Comparison of ENCODE assay signal across 23 mouse cellular contexts in the genomic region with DNA sequence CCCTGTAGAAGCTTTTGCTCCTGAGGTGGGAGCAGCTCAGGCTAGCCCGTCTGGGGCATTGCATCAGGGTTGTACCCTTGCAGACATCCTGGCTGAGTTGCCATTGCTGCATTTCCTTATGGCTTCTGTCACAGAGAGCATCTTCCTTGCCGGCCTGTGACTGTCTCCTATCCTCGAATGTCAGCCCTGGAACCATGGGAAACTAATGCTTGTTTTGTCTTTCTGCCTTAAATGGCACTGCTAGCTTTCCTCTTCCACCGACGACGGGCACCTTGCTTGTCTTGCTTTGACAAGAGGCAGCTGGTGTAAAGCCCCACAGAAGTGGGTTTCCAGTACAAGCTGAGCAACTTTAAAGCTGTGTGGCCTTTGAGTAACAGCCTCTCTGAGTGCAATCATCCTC.
A peak's percentile ranks its signal among the peaks of the same experiment; 100 is the strongest.
DNase-seq lines count a peak whose midpoint lies in the region; ATAC-seq and TF ChIP-seq lines count a peak whose summit lies in the region.
"Had no signal": no experiment of that assay in that cellular context is flagged by ENCODE, and none has a peak within 500 bp of the region (broad histone marks: within the 10 kb centered on the region; RNA-seq: fewer than 3 reads in every experiment).

No protein-coding gene starts in this region.

- no peak overlapping the region for H3K4me3 ChIP-seq in hindbrain, embryonic 11.5 days (ENCODE audit: low read depth, low read length)
- no peak overlapping the region for H3K4me3 ChIP-seq in hindbrain, postnatal 0 days (ENCODE audit: low read length)
- H3K4me3 ChIP-seq in lung, postnatal 0 days (ENCODE audit: low read depth, low read length), result no peak overlapping the region
- H3K4me3 ChIP-seq in limb, embryonic 15.5 days, result no peak overlapping the region
- H3K4me3 ChIP-seq: heart, adult 2 months; layer of hippocampus, adult 2 months; left cerebral cortex, adult 2 months had no signal

- peak; percentile 13 for DNase-seq in adrenal gland, adult 2 months
- DNase-seq in adrenal gland, postnatal 25 days, result no peak
- peak; percentile 14 for DNase-seq in hindbrain, embryonic 11.5 days (ENCODE audit: low spot score)
- DNase-seq in hindbrain, postnatal 0 days (ENCODE audit: low spot score), result no peak
- DNase-seq in lung, postnatal 0 days (ENCODE audit: low spot score), result peak; percentile 3
- DNase-seq in lung, postnatal 36 days, result no peak
- no peak for DNase-seq in cerebellum, postnatal 14 days
- DNase-seq: cerebellum, adult 11-12 months; cerebellum, adult 9-11 months; kidney, adult 2 months; kidney, postnatal 36 days; liver, embryonic 13.5 days; lung, postnatal 14 days; right cerebral cortex, postnatal 14 days; thymus, postnatal 4 days had no signal

- peaks cover 28% of the 10 kb centered on the region for H3K4me1 ChIP-seq in hindbrain, embryonic 11.5 days (replicated peaks; ENCODE audit: control insufficient read depth, insufficient read depth, low read length)
- no peaks in the 10 kb centered on the region for H3K4me1 ChIP-seq in hindbrain, postnatal 0 days (ENCODE audit: insufficient read depth, low read length)
- H3K4me1 ChIP-seq in lung, postnatal 0 days (ENCODE audit: insufficient read depth, low read depth, low read length), result peaks cover 4% of the 10 kb centered on the region; the same call in 1 of the 2 replicates
- peaks cover 43% of the 10 kb centered on the region for H3K4me1 ChIP-seq in limb, embryonic 15.5 days

- no peak for ATAC-seq in hindbrain, embryonic 11.5 days (ENCODE audit: low FRiP score)
- ATAC-seq in hindbrain, postnatal 0 days, result no peak
- no peak for ATAC-seq in lung, postnatal 0 days
- ATAC-seq in limb, embryonic 15.5 days (ENCODE audit: insufficient number of reproducible peaks, low FRiP score, low TSS enrichment, low read depth), result no peak
- ATAC-seq: forebrain, embryonic 14.5 days; intestine, embryonic 15.5 days had no signal

- no peak for TF ChIP-seq EP300 in lung, postnatal 0 days (IDR thresholded peaks at IDR 0.05)

- H3K36me3 ChIP-seq in hindbrain, embryonic 11.5 days (ENCODE audit: control insufficient read depth, insufficient read depth, low read length), result no peaks in the 10 kb centered on the region
- no peaks in the 10 kb centered on the region for H3K36me3 ChIP-seq in hindbrain, postnatal 0 days (ENCODE audit: insufficient read depth, low read length)
- H3K36me3 ChIP-seq in lung, postnatal 0 days (ENCODE audit: insufficient read depth, low read length), result no peaks in the 10 kb centered on the region
- H3K36me3 ChIP-seq in limb, embryonic 15.5 days, result no peaks in the 10 kb centered on the region
- H3K36me3 ChIP-seq: hindbrain, embryonic 15.5 days; intestine, embryonic 15.5 days; liver, embryonic 13.5 days; neural tube, embryonic 13.5 days had no signal

- no peak overlapping the region for H3K4me2 ChIP-seq in hindbrain, embryonic 11.5 days (replicated peaks; ENCODE audit: low read depth, low read length)
- no peak overlapping the region for H3K4me2 ChIP-seq in hindbrain, postnatal 0 days (ENCODE audit: low read depth, low read length)
- no peak overlapping the region for H3K4me2 ChIP-seq in lung, postnatal 0 days (replicated peaks; ENCODE audit: low read depth, low read length)
- H3K4me2 ChIP-seq in limb, embryonic 15.5 days, result 0 out of 2 replicates have a peak overlapping the region, but pooled peaks have one; percentile 65

- TF ChIP-seq CTCF in hindbrain, postnatal 0 days (IDR thresholded peaks at IDR 0.05; ENCODE audit: low read depth), result no peak
- TF ChIP-seq CTCF in lung, postnatal 0 days (IDR thresholded peaks at IDR 0.05), result no peak

- no peaks in the 10 kb centered on the region for H3K9me3 ChIP-seq in hindbrain, embryonic 11.5 days (ENCODE audit: control insufficient read depth, low read length)
- H3K9me3 ChIP-seq in hindbrain, postnatal 0 days (ENCODE audit: low read length), result no peaks in the 10 kb centered on the region
- H3K9me3 ChIP-seq in lung, postnatal 0 days (ENCODE audit: low read length), result no peaks in the 10 kb centered on the region
- no peaks in the 10 kb centered on the region for H3K9me3 ChIP-seq in limb, embryonic 15.5 days
- H3K9me3 ChIP-seq: hindbrain, embryonic 15.5 days; intestine, embryonic 15.5 days; liver, embryonic 13.5 days; neural tube, embryonic 13.5 days had no signal

- H3K9ac ChIP-seq in hindbrain, embryonic 11.5 days (ENCODE audit: low read depth, low read length), result no peak overlapping the region
- H3K9ac ChIP-seq in hindbrain, postnatal 0 days (replicated peaks; ENCODE audit: low read length), result no peak overlapping the region
- H3K9ac ChIP-seq in lung, postnatal 0 days (replicated peaks; ENCODE audit: low read depth), result no peak overlapping the region
- H3K9ac ChIP-seq in limb, embryonic 15.5 days, result no peak overlapping the region
- H3K9ac ChIP-seq: hindbrain, embryonic 15.5 days; intestine, embryonic 15.5 days; liver, embryonic 13.5 days had no signal

- H3K27me3 ChIP-seq in hindbrain, embryonic 11.5 days (ENCODE audit: control insufficient read depth, insufficient read depth, low read length), result peaks cover 41% of the 10 kb centered on the region
- H3K27me3 ChIP-seq in hindbrain, postnatal 0 days (ENCODE audit: insufficient read depth, low read length), result peaks cover 52% of the 10 kb centered on the region
- H3K27me3 ChIP-seq in lung, postnatal 0 days (replicated peaks; ENCODE audit: insufficient read depth, low read length), result peaks cover 28% of the 10 kb centered on the region; the same call in 1 of the 2 replicates
- peaks cover 41% of the 10 kb centered on the region for H3K27me3 ChIP-seq in limb, embryonic 15.5 days

- 36% methylated on average over 6 of the region's 6 CpGs for WGBS in hindbrain, embryonic 11.5 days
- 42% methylated on average over 6 of the region's 6 CpGs for WGBS in hindbrain, postnatal 0 days
- 54% methylated on average over 6 of the region's 6 CpGs for WGBS in lung, postnatal 0 days
- WGBS in limb, embryonic 15.5 days, result 60% methylated on average over 6 of the region's 6 CpGs

- no peak overlapping the region for H3K27ac ChIP-seq in hindbrain, embryonic 11.5 days (ENCODE audit: low read depth, low read length)
- H3K27ac ChIP-seq in hindbrain, postnatal 0 days, result no peak overlapping the region
- no peak overlapping the region for H3K27ac ChIP-seq in lung, postnatal 0 days (ENCODE audit: low read length)
- H3K27ac ChIP-seq in limb, embryonic 15.5 days, result no peak overlapping the region
- H3K27ac ChIP-seq: heart, adult 2 months; intestine, embryonic 15.5 days; layer of hippocampus, adult 2 months; left cerebral cortex, adult 2 months; liver, embryonic 13.5 days had no signal

Comparison
In these comparisons a context has a peak if more than half of its experiments do, and no peak if none do; other contexts are left out.
1. DNase-seq: peak in adrenal gland, adult 2 months (single experiment), hindbrain, embryonic 11.5 days (single experiment) and lung, postnatal 0 days (single experiment); none in adrenal gland, postnatal 25 days (single experiment), hindbrain, postnatal 0 days (single experiment), lung, postnatal 36 days (single experiment) and cerebellum, postnatal 14 days (0 of 2).